Mouse (Mus musculus): ENCODE results near the gene Srgap1. TPM values are rescaled to one million over a fixed set of nuclear protein-coding genes. Genes with fewer than 3 reads are reported as not detected.
A peak's percentile ranks its signal among the peaks of the same experiment; 100 is the strongest.

Gene Srgap1
- polyA plus RNA-seq, 1 experiment from 2014 or later: 3.7 TPM

DNA sequence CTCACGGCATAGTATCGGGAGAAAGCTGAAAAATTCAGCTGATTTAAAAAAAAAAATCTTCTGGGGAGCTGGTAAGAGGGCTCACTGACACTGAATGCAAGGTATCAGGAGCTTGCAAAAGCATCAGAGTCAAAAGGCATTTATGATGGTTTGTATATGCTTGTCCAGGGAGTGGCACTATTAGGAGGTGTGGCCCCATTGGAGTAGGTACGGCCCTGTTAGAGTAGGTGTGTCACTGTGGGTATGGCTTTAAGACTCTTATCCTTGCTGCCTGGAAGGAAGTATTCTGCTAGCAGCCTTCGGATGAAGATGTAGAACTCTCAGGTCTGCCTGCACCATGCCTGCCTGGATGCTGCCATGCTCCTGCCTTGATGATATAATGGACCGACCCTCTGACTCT, 26.2 kb downstream of the Srgap1 start:
- Histone ChIP-seq H3K27ac (ENCODE audit: low read length) (no peak overlapping the region), H3K4me2 (ENCODE audit: low read depth, low read length) (no peak overlapping the region), H3K9me3 (ENCODE audit: control insufficient read depth, low read length) (no peaks in the 10 kb centered on the region), H3K9ac (ENCODE audit: low read depth, low read length) (no peak overlapping the region), H3K4me1 (ENCODE audit: control insufficient read depth, insufficient read depth, low read length) (peaks cover 14% of the 10 kb centered on the region), H3K36me3 (ENCODE audit: control insufficient read depth, insufficient read depth, low read length) (peaks cover 3% of the 10 kb centered on the region; the same call in 1 of the 2 replicates), H3K27me3 (replicated peaks; ENCODE audit: control insufficient read depth, insufficient read depth, low read length) (no peaks in the 10 kb centered on the region), H3K4me3 (ENCODE audit: low read length) (no peak overlapping the region)
- 83% methylated on average over 5 of the region's 5 CpGs for WGBS
- ATAC-seq: peak; percentile 71

GRCm38 (mm10) chr10:122020255-122020654, 26.9 kb downstream of the Srgap1 start:
- Histone ChIP-seq H3K9ac (ENCODE audit: low read depth, low read length) (no peak overlapping the region), H3K27ac (ENCODE audit: low read length) (no peak overlapping the region), H3K4me2 (ENCODE audit: low read depth, low read length) (no peak overlapping the region), H3K4me3 (ENCODE audit: low read length) (no peak overlapping the region), H3K36me3 (ENCODE audit: control insufficient read depth, insufficient read depth, low read length) (peaks cover 3% of the 10 kb centered on the region; the same call in 1 of the 2 replicates), H3K4me1 (ENCODE audit: control insufficient read depth, insufficient read depth, low read length) (peaks cover 14% of the 10 kb centered on the region), H3K9me3 (ENCODE audit: control insufficient read depth, low read length) (no peaks in the 10 kb centered on the region), H3K27me3 (replicated peaks; ENCODE audit: control insufficient read depth, insufficient read depth, low read length) (no peaks in the 10 kb centered on the region)
- no peak for ATAC-seq
- 77% methylated on average over 5 of the region's 5 CpGs for WGBS

DNA sequence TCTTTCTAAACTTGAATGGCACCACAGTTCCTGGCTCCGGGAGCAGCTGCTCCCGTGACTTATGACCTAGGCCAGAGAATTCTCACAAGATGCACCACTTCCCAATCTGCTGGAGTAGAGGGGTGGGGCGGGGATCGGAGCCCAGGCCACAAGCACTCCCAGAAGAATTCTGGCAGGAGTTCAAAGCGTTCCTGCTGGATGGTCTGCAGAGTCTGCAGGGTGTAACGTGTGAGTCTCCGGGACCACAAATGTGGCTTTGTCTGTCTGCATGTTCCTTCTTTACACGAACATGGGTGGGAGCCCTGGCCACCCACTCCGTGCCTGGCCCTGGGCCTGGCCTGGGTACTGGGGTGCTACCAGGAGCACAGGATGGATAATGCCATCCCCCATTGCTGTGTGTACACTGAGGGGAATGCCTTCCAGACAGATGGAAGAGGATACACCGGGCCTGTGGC, 28.5 kb downstream of the Srgap1 start:
- H3K9ac ChIP-seq (ENCODE audit: low read depth, low read length): no peak overlapping the region
- peaks cover 14% of the 10 kb centered on the region for H3K4me1 ChIP-seq (ENCODE audit: control insufficient read depth, insufficient read depth, low read length)
- H3K27me3 ChIP-seq (replicated peaks; ENCODE audit: control insufficient read depth, insufficient read depth, low read length): no peaks in the 10 kb centered on the region
- H3K4me2 ChIP-seq (ENCODE audit: low read depth, low read length): no peak overlapping the region
- H3K4me3 ChIP-seq (ENCODE audit: low read length): no peak overlapping the region
- peak; percentile 47 for ATAC-seq
- H3K36me3 ChIP-seq (ENCODE audit: control insufficient read depth, insufficient read depth, low read length): no peaks in the 10 kb centered on the region
- H3K27ac ChIP-seq (ENCODE audit: low read length): peak overlapping the region; percentile 16; the same call in 1 of the 2 replicates
- 28% methylated on average over 10 of the region's 10 CpGs for WGBS
- no peaks in the 10 kb centered on the region for H3K9me3 ChIP-seq (ENCODE audit: control insufficient read depth, low read length)

DNA sequence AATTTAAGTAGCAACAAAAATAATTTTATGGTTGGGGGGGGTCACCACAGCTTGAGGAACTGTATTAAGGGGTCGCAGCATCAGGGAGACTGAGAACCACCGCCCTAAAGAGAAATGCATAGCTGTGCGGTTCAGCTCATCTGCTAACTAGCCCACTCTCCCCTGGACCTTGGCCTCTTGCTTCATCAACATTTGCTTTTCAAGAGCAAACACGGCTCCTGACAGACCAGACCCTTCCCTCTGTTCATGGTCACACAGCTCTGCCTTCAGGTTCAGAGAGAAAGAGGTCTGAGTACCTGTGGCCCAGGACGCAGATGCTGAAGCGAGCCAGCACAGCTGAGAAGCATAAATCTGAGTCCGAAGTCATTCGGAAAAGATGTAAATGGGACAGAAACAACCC, 29.4 kb downstream of the Srgap1 start:
- Histone ChIP-seq H3K36me3 (ENCODE audit: control insufficient read depth, insufficient read depth, low read length) (no peaks in the 10 kb centered on the region), H3K4me3 (ENCODE audit: low read length) (peak overlapping the region; percentile 7; the same call in 1 of the 2 replicates), H3K4me1 (ENCODE audit: control insufficient read depth, insufficient read depth, low read length) (peaks cover 14% of the 10 kb centered on the region), H3K4me2 (ENCODE audit: low read depth, low read length) (peak overlapping the region; percentile 33; the same call in 1 of the 2 replicates), H3K9ac (ENCODE audit: low read depth, low read length) (no peak overlapping the region), H3K27ac (ENCODE audit: low read length) (peak overlapping the region; percentile 43; the same call in 1 of the 2 replicates), H3K9me3 (ENCODE audit: control insufficient read depth, low read length) (no peaks in the 10 kb centered on the region), H3K27me3 (replicated peaks; ENCODE audit: control insufficient read depth, insufficient read depth, low read length) (no peaks in the 10 kb centered on the region)
- WGBS: 63% methylated on average over 8 of the region's 8 CpGs
- peak; percentile 69 for ATAC-seq

DNA sequence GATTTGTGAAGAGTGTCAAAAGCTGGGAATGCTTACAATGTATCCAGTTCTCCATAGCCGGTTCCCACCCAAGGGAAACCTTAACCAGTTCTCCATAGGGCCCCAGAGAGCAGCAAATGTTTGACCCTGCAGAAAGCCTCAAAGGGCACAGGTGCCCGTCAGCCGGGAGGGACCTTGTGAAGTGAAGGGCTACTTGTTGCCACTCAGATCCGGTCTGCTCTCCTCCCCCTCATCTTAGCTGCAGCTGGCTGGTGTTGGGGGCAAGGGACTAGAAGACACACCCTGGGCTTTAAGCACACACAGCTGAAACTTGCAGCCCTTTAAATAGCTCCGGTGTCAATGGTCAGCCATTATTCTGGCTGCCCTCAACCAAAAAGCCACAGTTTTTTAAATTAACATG, 30.1 kb downstream of the Srgap1 start:
- no peak overlapping the region for H3K4me2 ChIP-seq (ENCODE audit: low read depth, low read length)
- H3K9me3 ChIP-seq (ENCODE audit: control insufficient read depth, low read length): no peaks in the 10 kb centered on the region
- H3K4me3 ChIP-seq (ENCODE audit: low read length): no peak overlapping the region
- no peaks in the 10 kb centered on the region for H3K27me3 ChIP-seq (replicated peaks; ENCODE audit: control insufficient read depth, insufficient read depth, low read length)
- H3K36me3 ChIP-seq (ENCODE audit: control insufficient read depth, insufficient read depth, low read length): no peaks in the 10 kb centered on the region
- no peak overlapping the region for H3K9ac ChIP-seq (ENCODE audit: low read depth, low read length)
- WGBS: 44% methylated on average over 5 of the region's 5 CpGs
- no peak for ATAC-seq
- H3K4me1 ChIP-seq (ENCODE audit: control insufficient read depth, insufficient read depth, low read length): peaks cover 14% of the 10 kb centered on the region
- H3K27ac ChIP-seq (ENCODE audit: low read length): no peak overlapping the region

GRCm38 (mm10) chr10:122016631-122017030, 30.5 kb downstream of the Srgap1 start:
- no peak overlapping the region for H3K27ac ChIP-seq (ENCODE audit: low read length)
- peaks cover 14% of the 10 kb centered on the region for H3K4me1 ChIP-seq (ENCODE audit: control insufficient read depth, insufficient read depth, low read length)
- H3K36me3 ChIP-seq (ENCODE audit: control insufficient read depth, insufficient read depth, low read length): no peaks in the 10 kb centered on the region
- H3K9me3 ChIP-seq (ENCODE audit: control insufficient read depth, low read length): no peaks in the 10 kb centered on the region
- no peaks in the 10 kb centered on the region for H3K27me3 ChIP-seq (replicated peaks; ENCODE audit: control insufficient read depth, insufficient read depth, low read length)
- no peak overlapping the region for H3K4me3 ChIP-seq (ENCODE audit: low read length)
- no peak for ATAC-seq
- H3K9ac ChIP-seq (ENCODE audit: low read depth, low read length): no peak overlapping the region
- H3K4me2 ChIP-seq (ENCODE audit: low read depth, low read length): no peak overlapping the region
- WGBS: 89% methylated on average over 3 of the region's 3 CpGs

DNA sequence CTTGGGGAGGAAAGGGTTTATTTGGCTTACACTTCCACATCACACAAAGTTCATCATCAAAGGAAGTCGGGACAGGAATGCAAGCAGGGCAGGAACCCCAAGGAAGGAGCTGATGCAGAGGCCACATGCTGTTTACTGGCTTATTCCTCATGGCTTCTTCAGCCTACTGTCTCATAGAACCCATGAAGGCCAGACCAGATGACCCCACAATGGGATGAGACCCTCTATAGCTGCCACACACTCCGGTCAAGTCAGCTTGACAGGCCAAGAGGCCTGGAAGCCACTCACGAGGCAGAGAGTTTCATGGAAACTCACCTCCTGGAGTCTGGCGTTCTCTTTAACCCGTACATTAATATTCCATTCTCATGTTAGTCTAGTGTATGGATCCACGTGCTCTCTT, 34.8 kb downstream of the Srgap1 start:
- Histone ChIP-seq H3K4me1 (ENCODE audit: control insufficient read depth, insufficient read depth, low read length) (peaks cover 11% of the 10 kb centered on the region), H3K27ac (ENCODE audit: low read length) (no peak overlapping the region), H3K36me3 (ENCODE audit: control insufficient read depth, insufficient read depth, low read length) (no peaks in the 10 kb centered on the region), H3K9ac (ENCODE audit: low read depth, low read length) (no peak overlapping the region), H3K4me3 (ENCODE audit: low read length) (no peak overlapping the region), H3K27me3 (replicated peaks; ENCODE audit: control insufficient read depth, insufficient read depth, low read length) (no peaks in the 10 kb centered on the region), H3K4me2 (ENCODE audit: low read depth, low read length) (no peak overlapping the region), H3K9me3 (ENCODE audit: control insufficient read depth, low read length) (no peaks in the 10 kb centered on the region)
- WGBS: 84% methylated on average over 6 of the region's 6 CpGs
- ATAC-seq: no peak

DNA sequence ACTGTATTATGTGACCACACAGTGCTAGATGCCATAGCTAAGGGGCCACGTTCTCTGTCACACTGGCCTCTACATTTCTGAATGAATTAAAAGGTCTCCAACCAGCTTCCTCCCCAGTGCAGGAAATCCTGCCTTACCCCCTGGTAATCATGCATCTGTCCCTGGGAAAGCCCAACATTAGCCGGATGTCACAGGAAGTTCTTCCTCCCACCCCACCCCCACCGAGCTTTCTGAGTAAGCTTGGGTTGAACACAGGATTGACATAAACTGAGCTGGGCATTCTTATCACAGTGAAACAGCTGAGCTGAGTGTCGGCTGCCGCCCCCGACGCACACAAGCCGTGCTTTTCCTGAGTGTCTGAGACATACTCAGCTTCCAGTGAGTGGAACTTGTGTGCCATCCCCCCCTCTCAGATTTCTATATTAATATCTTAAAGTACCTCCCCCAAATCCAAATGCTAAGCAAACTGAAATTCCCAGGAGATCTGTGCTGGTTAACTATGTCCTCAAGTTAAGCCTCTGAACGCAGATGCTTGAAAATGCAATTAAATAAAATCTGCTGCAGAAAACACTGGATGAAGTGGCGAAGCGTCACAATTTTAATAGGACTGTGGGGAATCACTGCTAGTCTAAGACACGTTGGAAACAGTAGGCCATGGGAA, 38.3 kb downstream of the Srgap1 start:
- no peaks in the 10 kb centered on the region for H3K36me3 ChIP-seq (ENCODE audit: control insufficient read depth, insufficient read depth, low read length)
- no peak overlapping the region for H3K4me2 ChIP-seq (ENCODE audit: low read depth, low read length)
- peak overlapping the region; percentile 50 for H3K27ac ChIP-seq (ENCODE audit: low read length)
- H3K9me3 ChIP-seq (ENCODE audit: control insufficient read depth, low read length): no peaks in the 10 kb centered on the region
- peak; percentile 51 for ATAC-seq
- no peak overlapping the region for H3K9ac ChIP-seq (ENCODE audit: low read depth, low read length)
- no peak overlapping the region for H3K4me3 ChIP-seq (ENCODE audit: low read length)
- H3K4me1 ChIP-seq (ENCODE audit: control insufficient read depth, insufficient read depth, low read length): peaks cover 25% of the 10 kb centered on the region
- WGBS: 40% methylated on average over 12 of the region's 12 CpGs
- no peaks in the 10 kb centered on the region for H3K27me3 ChIP-seq (replicated peaks; ENCODE audit: control insufficient read depth, insufficient read depth, low read length)

- Histone ChIP-seq H3K9ac (ENCODE audit: low read depth, low read length) (no peak overlapping the region), H3K4me3 (ENCODE audit: low read length) (no peak overlapping the region), H3K9me3 (ENCODE audit: control insufficient read depth, low read length) (no peaks in the 10 kb centered on the region), H3K36me3 (ENCODE audit: control insufficient read depth, insufficient read depth, low read length) (no peaks in the 10 kb centered on the region), H3K27me3 (replicated peaks; ENCODE audit: control insufficient read depth, insufficient read depth, low read length) (no peaks in the 10 kb centered on the region), H3K4me1 (ENCODE audit: control insufficient read depth, insufficient read depth, low read length) (peaks cover 25% of the 10 kb centered on the region), H3K27ac (ENCODE audit: low read length) (peak overlapping the region; percentile 50), H3K4me2 (ENCODE audit: low read depth, low read length) (no peak overlapping the region)
- 46% methylated on average over 2 of the region's 2 CpGs for WGBS
- ATAC-seq: 0 out of 2 replicates have a peak, but pooled peaks have one; percentile 25
These were observed 38.8 kb downstream of the Srgap1 start for GRCm38 (mm10) chr10:122008370-122008730.

GRCm38 (mm10) chr10:122006606-122007005, 40.5 kb downstream of the Srgap1 start:
- H3K36me3 ChIP-seq (ENCODE audit: control insufficient read depth, insufficient read depth, low read length): no peaks in the 10 kb centered on the region
- no peak overlapping the region for H3K4me3 ChIP-seq (ENCODE audit: low read length)
- peak overlapping the region; percentile 13; the same call in 1 of the 2 replicates for H3K27ac ChIP-seq (ENCODE audit: low read length)
- peaks cover 29% of the 10 kb centered on the region for H3K4me1 ChIP-seq (ENCODE audit: control insufficient read depth, insufficient read depth, low read length)
- no peak for ATAC-seq
- no peaks in the 10 kb centered on the region for H3K9me3 ChIP-seq (ENCODE audit: control insufficient read depth, low read length)
- no peak overlapping the region for H3K4me2 ChIP-seq (ENCODE audit: low read depth, low read length)
- H3K9ac ChIP-seq (ENCODE audit: low read depth, low read length): no peak overlapping the region
- H3K27me3 ChIP-seq (replicated peaks; ENCODE audit: control insufficient read depth, insufficient read depth, low read length): no peaks in the 10 kb centered on the region
- WGBS: 60% methylated on average over 5 of the region's 5 CpGs

All from intestine, embryonic 16.5 days (tissue).